Mouse (Mus musculus) embryo, embryonic 11 days (tissue): ENCODE measurements around the gene Fndc10.
A peak's percentile ranks its signal among the peaks of the same experiment; 100 is the strongest.
"Not testable (repeated sequence)": the region's sequence is repeated elsewhere in the genome, so short reads cannot be mapped to it uniquely, and the experiment has no call there.

Source experiments
- DNase-seq: peaks from one replicate; pipeline ENCODE4 v3.0.0-alpha.2; 2015

Fndc10 gene

DNA sequence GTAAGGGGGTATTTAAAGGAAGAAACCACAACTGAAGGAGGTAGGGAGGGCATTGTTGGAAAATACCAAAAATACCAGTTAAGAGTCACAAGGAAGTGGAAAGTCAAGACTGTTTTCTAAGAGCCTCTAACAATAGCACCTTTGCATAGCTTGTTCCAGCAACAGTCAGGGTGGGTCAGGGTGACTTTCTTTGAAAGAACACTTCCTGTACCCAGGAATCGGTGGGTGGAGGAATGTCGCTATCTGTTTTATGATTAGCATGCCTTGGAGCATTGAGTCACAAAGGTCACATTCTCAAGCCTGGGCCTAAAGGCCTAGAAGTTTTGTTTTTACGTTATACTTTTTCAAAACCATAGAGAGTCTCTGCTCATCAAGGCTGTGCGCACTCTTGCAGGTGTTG, 6.4 kb upstream of the Fndc10 start:
- not testable (repeated sequence) for DNase-seq

DNA sequence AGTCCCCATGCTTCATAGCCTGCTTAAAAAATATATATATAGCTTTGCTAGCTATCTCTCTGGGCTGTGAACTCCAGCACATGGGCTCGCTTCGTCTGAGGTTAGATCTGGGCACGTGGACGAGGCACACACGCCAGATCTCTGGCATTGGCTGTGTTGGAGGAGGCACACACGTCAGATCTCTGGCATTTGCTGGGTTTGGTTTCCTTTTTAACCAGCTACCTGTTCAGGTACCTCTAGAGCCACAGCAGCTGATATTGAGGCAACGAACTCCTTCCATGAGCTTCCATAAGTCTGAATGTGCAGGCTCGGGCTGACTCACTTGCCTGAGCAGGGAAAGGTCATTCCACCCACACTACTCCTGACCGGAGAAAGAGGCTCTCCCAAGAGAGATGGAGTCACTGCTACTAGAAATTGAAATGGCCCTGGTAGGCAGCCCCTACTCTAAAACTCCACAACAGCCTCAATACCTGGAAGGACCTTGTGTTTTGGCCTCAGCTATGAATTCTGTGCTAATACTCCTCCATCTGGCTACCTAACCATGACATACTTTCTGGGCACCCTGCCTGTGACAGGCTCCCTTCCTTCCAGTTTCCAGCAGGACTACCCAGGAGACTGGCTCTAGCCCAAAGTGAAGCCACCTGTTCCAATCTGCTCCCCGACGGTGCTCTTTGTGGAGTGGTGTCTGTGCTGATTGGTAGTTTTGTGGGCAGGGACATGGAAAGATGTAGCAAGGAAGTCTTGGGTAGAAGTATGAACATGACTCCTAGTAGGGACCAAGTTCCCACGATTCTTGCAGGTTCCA, 3.4 kb upstream of the Fndc10 start:
- DNase-seq: no peak

DNA sequence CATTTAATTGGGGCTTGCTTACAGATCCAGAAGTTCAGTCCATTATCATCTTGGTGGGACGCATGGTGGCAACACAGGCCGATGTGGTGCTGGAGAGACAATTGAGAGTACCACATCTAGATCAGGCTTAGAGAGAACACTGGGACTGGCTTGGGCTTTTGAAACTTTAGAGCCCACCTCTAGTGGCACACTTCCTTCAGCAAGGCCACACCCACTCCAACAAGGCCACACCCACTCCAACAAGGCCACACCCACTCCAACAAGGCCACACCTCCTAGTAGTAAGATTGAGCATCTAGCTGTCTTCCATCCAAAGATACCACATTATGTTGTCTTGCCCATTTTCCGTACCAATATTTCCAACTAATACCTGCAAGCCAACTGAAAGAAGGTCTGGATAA, 1.7 kb upstream of the Fndc10 start:
- DNase-seq: no peak

DNA sequence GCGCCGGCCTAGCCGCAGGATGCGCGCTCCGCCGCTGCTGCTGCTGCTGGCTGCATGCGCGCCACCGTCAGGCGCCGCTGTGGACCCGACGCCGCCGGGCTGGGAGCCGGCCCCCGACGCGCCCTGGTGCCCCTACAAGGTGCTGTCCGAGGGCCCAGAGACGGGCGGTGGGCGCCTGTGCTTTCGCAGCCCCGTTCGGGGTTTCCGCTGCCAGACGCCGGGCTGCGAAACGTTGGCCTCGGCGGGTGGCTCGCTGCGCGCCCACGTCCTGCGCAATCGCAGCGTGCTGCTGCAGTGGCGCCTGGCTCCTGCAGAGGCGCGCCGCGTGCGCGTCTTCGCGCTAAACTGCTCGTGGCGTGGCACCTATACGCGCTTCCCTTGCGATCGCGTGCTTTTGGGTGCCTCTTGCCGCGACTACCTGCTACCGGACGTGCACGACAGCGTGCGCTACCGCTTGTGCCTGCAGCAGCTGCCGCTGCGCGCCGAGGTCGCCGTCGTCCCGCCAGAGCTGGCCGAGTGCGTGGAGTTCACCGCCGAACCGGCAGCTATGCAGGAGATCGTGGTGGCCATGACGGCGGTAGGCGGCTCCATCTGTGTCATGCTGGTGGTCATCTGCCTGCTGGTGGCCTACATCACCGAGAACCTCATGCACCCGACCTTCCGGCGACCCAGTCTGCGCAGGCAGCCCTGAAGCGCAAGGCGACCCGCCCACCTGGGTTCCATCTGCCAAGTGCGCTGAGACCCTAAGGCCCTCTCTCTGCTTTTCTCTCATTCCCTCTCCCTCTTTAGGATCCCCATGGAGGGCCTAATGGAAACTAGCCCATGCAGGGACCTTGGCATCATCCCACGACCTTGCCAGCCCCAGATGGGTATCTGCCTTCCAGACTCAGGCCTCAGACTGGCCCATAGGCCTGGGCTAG, 600 bp downstream of the Fndc10 start:
- DNase-seq: peak; percentile 79

DNA sequence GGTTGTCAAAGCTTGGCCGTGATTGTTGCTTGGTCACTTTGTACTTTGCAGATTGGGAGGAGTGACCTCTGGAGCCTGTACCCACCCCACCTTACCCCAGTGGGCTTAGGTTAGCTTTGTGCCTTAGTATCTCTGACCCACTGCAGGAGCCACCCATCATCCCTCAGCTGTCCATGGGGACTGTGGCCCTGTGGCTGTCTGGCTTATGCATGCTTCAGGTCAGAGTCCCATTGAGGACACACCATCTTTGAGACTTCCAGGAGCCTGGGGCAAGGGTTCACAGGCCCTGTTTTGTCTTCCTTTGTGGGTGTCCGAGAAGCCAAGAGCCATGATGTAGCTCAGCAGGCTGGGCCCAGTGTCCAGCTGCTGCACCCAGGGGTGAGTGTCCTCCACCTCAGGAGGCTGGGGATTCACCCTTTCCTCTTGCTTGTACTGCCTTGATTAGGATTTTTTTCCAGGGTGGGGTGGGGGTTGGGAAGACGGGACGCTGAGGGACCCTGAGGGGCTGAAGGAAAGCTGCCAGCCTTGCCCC, 1.5 kb downstream of the Fndc10 start:
- DNase-seq: no peak

DNA sequence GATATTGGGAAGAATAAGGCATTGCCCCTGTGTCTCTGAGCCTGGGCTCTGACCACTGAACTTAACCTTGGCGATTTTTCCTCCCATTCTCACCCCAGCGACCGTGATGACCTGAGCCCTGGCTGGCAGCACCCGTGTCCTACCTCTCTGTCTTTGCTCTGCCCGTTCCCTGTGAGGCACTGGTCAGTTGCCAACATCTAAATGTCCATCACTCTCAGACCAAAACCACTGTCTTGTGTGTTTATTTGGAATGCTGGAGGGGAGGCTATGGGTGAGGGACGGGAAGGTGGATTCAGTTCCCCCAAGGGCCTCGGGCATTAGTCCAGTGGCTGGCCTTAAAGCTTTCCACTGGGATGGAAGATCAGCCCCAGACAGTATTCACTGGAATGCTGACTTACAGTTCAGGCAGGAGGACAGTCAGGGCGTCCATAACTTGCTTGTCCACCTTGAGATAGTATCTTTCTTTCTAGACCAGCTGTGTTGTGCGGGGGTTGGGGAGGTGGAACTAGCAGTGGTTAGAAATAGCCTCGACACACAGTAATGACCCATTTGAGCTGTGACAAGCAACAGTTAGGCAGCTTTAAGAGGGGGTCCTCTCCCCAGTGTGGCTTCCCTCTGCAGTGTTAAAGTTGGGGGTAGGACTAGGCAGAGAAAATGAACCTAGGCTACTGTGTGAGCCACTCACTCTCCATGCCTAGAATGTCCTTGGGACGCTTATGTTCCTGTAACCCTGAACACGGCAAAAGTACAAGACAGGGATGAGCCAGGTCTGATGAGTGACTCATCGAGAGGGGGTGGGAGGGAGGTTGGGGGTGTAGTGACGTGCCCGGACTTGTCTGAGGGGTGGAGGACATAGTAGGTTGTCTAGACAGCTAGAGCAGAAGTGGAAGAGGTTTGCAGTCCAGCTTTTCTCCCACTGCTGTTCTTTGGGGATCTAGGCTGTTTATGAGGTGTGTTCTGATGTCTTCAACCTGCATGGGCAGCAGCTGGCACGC, 2.4 kb downstream of the Fndc10 start:
- DNase-seq: no peak

DNA sequence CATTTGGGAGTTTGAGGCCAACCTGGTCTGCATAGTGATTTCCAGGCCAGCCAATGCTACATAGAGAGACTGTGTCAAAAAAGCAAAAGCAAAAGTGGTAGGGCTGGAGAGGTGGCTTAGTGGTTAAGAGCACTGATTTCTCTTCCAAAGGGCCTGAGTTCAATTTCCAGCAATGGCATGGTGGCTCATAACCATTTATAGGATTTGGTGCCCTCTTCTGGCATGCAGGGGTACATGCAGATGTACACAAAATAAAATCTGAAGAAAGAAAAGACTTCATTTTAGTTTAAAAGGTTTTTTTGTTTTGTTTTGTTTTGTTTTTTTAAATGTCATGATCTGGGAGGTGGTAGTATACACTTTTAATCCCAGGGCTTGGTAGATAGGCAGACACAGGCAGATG, 6.3 kb downstream of the Fndc10 start:
- peak; percentile 57 for DNase-seq

DNA sequence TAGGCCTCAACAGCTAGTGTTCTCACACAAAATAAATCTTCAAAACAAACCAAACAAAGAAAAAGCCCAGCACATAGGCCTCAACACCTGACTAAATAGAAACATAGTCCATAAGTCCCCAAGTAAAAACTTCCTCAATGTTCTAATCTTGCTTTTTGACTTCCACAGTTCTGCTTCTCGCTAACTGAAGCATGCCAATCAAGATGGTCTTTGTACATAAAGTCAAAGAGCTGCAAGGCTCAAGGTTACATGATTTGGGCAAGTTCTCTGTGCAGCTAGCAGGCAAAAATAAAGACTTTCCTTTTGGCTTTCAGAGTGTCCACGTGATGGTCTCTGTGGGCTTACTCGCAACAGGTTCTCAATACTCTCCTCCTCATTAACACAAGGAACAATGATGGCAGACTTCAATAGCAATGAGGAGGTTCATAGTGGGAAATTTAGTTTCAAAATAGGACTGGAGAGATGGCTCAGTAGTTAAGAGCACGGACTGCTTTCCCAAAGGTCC, 9.3 kb downstream of the Fndc10 start:
- DNase-seq: no peak

DNA sequence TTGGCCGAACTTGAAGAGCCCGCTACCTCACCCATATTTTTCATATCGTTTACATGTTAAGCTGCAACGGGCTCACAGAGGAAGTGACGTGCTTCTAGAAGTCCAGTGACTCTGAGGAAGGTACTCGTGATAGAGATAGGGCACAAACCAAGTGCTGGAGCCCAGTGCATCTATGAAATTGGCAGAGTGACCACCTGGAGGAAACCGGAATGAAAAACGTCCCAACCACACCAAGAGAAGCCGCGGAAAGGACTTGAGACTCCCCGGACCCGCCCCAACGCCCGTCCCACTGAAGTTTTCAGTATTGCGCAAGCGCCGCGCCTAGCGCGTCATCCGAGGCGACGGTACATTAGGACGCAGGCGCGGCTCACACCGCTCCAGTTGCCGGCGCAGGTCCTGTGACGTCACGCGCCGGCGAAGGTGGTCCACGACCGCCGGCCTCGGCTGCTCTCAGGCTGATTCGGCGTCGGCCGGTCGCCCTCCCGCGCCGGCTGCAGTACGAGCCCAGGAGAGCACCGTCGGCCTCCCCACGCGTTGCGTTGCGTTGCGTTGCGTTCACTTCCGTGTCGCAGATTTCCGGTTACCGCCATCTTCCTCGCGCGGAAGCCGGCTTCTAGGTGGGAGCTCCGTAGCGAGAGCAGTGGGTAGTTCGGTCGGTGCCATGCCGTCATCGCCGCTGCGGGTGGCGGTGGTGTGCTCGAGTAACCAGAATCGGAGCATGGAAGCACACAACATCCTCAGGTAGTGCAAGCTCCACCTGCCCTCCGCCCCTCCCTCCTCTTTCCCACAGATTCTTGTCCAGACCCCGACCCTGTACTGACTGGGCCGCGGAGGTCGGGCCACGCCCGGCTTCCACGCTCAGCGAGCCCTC, 10.8 kb downstream of the Fndc10 start, which contains the start of gene Ssu72:
TSS of gene Ssu72 (plus strand) at position 80 of the 871 bp plus-strand sequence.
- DNase-seq: peak; percentile 98

DNA sequence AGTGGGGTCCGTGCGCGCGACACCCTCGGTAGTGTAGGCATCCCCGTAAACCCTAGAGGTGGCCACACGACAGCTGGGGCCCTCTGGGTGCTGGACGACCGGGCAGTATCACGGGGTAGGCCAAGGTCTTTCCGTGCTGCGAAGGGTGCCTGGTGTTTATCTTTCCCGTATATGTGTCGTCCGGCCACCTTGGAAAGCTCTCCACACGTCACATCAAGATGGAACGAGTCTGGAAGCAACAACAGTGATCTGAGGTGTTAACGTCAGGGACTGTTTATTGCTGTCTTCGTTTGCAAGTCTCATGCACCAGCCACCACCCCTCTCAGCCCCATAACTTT, 11.4 kb downstream of the Fndc10 start:
- DNase-seq: no peak

DNA sequence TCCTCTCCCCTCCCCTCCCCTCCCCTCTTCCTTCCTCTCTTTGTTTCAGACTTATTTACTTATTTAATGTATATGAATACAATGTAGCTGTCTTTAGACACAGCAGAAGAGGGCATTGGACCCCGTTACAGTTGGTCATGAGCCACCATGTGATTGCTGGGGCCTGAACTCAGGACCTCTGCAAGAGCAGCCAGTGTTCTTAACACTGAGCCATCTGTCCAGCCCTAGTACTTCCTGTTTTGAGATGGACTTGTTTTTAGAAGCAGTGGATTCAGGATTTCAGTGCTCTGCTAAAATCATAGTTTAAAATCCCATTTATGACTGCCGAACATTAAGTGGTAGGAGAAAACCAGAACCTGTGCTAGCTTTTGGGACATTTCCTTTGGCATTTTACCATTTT, 14.4 kb downstream of the Fndc10 start:
- no peak for DNase-seq

DNA sequence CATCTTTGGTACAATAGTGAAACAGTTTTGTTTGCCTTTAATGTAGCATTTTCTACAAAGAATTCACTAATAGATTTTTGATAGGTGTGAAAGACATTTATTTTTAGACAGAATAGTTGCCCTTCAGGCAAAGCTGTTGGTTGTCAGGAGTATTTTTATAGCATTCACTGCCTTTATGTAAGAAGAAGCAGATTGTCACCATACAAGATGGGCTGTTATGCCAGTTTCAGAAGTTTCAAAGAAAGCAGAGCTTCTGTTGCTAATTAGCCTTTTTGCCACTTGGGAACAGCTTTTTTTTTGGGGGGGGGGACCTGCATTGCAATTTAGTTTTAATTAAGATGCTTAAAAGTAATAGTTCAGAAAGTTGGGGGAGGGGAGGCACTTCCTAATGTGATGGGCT, 14.8 kb downstream of the Fndc10 start:
- DNase-seq: no peak

DNA sequence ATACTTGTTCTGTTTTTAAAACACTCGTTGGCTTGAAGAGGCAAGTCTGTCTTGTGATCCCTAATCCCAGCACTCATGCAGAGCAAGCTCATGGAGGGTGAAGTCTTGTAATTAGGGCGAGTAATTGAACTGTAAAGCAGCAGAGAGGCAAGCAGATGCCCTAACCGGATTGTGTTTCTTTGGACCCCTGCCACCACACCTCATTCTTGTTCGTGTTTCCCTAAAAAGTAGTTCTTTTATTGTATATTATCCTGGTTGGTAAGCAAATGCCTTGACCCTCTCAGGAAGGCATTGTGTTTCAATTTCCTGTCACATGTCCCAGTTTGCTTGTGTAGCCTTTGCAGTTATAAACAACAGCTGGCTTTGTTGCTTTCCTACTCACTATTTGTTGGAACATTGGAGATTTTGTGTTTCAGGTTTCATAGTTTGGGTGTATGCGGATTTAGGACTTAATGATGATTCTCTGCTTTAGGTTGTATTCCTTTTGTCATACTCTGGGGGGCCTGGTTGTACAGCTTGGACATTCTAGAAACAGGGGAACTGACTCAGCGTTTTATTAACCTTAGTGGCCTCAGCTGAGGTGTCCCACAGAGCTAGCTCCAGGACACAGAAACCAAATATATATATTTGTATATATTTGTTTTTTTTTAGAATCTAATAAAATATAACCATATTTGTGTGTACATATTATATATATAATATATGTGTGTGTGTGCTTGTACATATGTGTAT, 16.5 kb downstream of the Fndc10 start:
- DNase-seq: no peak

DNA sequence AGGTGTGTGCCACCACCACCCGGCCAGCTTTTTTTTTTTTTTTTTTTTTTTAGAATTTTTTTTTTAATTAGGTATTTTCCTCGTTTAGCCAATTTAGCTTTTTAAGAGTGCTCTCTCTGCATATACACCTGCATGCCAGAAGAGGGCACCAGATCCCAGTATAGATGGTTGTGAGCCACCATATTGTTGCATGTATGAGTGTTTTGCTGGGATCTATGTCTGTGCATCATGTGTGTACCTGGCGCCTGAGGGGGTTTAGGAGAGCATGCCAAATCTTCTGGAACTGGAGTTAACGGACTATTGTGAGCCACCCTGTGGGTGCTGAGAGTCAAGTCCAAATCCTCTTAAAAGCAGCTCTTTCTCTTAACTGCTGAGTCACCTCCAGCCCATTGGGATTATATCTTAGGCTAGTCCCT, 27.5 kb downstream of the Fndc10 start:
- peak; percentile 29 for DNase-seq

DNA sequence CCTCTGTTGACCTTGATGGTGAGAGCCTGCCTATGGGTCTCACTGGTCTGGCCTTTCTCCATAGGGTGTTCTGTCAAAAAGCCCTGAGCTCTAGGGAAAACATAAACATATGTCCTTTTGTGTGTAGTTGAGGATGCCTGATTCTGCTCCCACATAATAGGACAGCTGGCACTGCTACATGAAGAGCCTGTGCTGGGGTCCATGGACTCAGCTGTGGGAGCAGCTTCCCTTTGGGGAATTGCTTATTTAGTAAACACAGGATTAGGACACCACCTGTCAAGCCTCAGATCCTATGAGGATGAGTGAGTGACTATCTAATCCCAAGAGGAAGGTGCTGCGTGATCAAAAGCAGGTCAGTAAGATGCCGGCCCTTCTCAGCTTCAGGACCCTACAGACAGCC, 33.9 kb downstream of the Fndc10 start:
- DNase-seq: no peak

DNA sequence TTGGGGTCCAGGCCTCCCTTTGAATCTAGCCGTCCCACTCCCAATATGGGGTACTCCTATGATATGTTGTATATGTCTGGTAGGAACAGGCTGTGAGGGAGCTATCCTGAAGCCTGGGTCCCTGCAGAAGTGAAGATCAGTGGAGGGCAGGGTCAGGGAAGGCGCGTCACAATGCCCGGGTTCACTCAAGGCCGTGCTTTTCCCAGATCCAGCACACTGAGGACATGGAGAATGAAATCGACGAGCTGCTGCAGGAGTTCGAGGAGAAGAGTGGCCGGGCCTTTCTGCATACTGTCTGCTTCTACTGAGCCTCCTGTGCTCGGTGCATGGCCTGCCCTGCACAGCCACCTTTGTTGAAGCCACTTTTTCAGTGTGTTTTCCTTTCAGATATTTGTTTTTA, 39.1 kb downstream of the Fndc10 start:
- no peak for DNase-seq

DNA sequence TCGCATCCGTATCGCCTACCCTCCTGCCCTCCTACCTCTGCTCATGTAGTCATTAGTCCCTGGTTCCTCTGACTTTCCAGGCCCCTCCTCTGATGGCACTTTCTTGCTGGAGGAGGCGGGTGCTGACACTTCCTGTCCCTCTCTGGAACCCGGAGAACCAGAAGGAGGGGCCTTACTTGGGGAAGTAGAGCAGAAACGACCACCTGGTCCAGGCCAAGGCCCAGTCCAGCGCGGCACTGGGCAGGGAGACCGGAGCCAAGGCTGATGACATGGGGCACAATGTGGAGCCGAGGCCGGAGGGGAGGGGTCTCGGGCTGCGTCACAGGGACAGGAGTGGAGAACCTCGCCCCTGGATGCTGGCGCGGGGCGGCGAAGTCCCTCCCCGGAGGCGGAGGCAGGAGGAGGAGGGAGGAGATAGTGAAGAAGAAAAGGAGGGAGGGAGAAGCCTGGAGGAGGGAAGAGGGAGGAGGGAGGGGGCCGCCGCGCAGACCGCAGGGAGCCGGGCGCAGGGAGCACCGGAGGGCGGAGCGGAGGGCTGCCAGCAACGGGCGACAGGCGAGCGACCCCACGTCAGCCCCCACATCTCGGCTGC, 40.3 kb downstream of the Fndc10 start, which contains the start of gene Tmem240:
TSS of gene Tmem240 (plus strand) at position 451 of the 592 bp plus-strand sequence.
- DNase-seq: peak; percentile 95

DNA sequence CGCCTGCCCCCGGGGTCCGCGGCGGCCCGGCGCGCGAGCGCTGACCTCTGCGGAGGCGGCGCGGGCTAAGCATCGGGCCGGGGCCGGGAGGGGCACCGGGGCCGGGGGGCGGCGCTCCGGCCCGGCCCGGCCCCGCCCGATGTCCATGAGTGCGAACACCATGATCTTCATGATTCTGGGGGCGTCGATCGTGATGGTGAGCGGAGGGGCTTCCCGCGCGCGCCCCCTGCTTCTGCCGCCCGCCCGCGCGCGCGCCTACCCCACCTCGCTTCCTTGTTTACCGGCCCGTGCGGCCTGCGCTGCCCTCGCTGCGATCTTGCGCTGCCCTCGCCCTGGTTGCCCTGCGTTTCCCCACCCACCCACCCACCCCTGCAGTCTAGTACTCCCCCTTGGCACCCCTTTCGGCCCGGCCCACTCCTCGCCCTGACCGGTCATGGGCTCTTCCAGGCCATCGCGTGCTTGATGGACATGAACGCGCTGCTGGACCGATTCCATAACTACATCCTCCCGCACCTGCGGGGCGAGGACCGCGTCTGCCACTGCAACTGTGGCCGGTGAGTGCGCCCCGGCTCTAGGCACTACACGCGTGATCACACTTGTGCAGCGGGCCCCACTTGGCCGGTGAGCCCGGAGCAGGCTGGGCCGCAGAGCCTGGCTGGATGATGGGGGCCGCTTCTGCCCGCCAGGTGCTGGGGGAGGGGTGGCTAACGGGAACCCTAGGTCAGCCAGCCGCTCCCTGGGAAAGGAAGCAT, 41.0 kb downstream of the Fndc10 start:
- peak; percentile 74 for DNase-seq

DNA sequence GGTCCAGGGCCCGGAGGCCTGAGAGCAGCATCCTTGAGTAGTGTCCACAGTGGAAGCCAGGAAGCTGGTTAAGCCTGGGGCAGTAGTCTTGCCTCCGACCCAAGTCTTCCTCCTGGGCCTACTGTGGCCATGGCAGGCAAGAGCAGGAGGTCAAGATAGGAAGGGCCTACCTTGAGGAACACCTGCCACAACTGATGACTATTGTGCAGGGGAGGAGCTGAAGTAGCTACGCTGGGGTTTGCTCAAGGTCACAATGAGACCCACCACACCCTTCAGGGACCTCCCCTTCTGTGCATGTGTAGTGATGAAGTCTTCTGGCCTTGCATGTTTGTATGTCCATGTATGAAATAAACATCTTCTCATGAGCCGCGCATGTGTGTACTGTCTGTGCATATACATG, 41.6 kb downstream of the Fndc10 start:
- DNase-seq: no peak
